Mouse (Mus musculus) CH12.LX (cell line): Measurements from ENCODE around the gene Rpl3. TPM values are rescaled to one million over a fixed set of nuclear protein-coding genes. Genes with fewer than 3 reads are reported as not detected.

ENCODE experiments used
- DNase-seq: peaks from one replicate; pipeline ENCODE4 v3.0.0-alpha.2; 2013; ENCODE audit errors: extremely low read depth
- H3K27ac ChIP-seq: 2 replicates; pipeline ENCODE4 v1.5.1; 2012; ENCODE audit warnings: low read depth, mild to moderate bottlenecking, control low read depth, moderate library complexity; ENCODE audit not compliant: insufficient read depth
- H3K27me3 ChIP-seq: replicated peaks from 2 replicates; pipeline ENCODE3; 2012; ENCODE audit warnings: inconsistent platforms
- H3K36me3 ChIP-seq, 2 experiments: replicated peaks in 1 of 2; 2 replicates each; pipeline versions ENCODE3 to v1.6.1; 2012; ENCODE audit warnings: inconsistent platforms in 1 of 2, low read length in 1 of 2, mild to moderate bottlenecking in 1 of 2, mixed read lengths in 1 of 2, moderate library complexity in 1 of 2; ENCODE audit not compliant: control insufficient read depth in 1 of 2, insufficient read depth in 1 of 2
- H3K4me1 ChIP-seq, 2 experiments: 2 replicates each; pipeline ENCODE4 v1.6.1; 2012; ENCODE audit warnings: inconsistent platforms in 1 of 2, moderate library complexity in 1 of 2; ENCODE audit not compliant: insufficient read depth in 2 of 2, control insufficient read depth in 1 of 2
- H3K4me2 ChIP-seq: 2 replicates; pipeline ENCODE4 v1.6.1; 2012; ENCODE audit warnings: low read depth, mild to moderate bottlenecking, control low read depth; ENCODE audit not compliant: poor library complexity, insufficient read depth, severe bottlenecking
- H3K4me3 ChIP-seq, 3 experiments: fragments of 150-350 bp in 1 of 3; sonication (generic) in 1 of 3; replicated peaks in 1 of 3; 2 replicates each; pipeline versions ENCODE3 to v1.5.1; 2011 to 2012; ENCODE audit warnings: low read depth in 2 of 3, low read length in 2 of 3, mild to moderate bottlenecking in 2 of 3, moderate library complexity in 2 of 3, control low read depth in 1 of 3, improper control_type of control experiment in 1 of 3, inconsistent platforms in 1 of 3, mixed read lengths in 1 of 3; ENCODE audit not compliant: poor library complexity in 1 of 3
- H3K79me2 ChIP-seq: replicated peaks from 2 replicates; pipeline ENCODE4 v1.6.1; 2012; ENCODE audit warnings: mild to moderate bottlenecking, moderate library complexity; ENCODE audit not compliant: control insufficient read depth, poor library complexity, insufficient read depth, severe bottlenecking; ENCODE audit errors: extremely low read depth
- H3K9ac ChIP-seq: 2 replicates; pipeline ENCODE4 v1.6.1; 2012; ENCODE audit warnings: low read depth, mild to moderate bottlenecking, control low read depth, moderate library complexity; ENCODE audit not compliant: insufficient read depth
- H3K9me3 ChIP-seq: replicated peaks from 2 replicates; pipeline ENCODE3; 2012; ENCODE audit warnings: low read length, inconsistent platforms, mixed read lengths
- BHLHE40 ChIP-seq: IDR thresholded peaks from 2 replicates; pipeline ENCODE4 v1.6.1; 2011; ENCODE audit warnings: mild to moderate bottlenecking, low read depth, low read length, improper control_type of control experiment
- CHD1 ChIP-seq: IDR thresholded peaks from 2 replicates; pipeline ENCODE4 v1.6.1; 2012; ENCODE audit warnings: low read depth, low read length, improper control_type of control experiment, inconsistent platforms
- CTCF ChIP-seq, 2 experiments: IDR thresholded peaks in 1 of 2; conservative IDR thresholded peaks in 1 of 2; 2 replicates each; pipeline ENCODE4 v1.5.1; 2011 to 2012; ENCODE audit warnings: low read depth in 2 of 2, low read length in 2 of 2, improper control_type of control experiment in 1 of 2, inconsistent platforms in 1 of 2, mild to moderate bottlenecking in 1 of 2, moderate library complexity in 1 of 2
- ETS1 ChIP-seq: conservative IDR thresholded peaks from 2 replicates; pipeline ENCODE4 v1.6.1; 2012; ENCODE audit warnings: low read depth, mild to moderate bottlenecking, inconsistent platforms, low read length, improper control_type of control experiment, moderate library complexity
- HCFC1 ChIP-seq: IDR thresholded peaks from 2 replicates; pipeline ENCODE4 v1.6.1; 2012; ENCODE audit warnings: low read depth, mild to moderate bottlenecking, inconsistent platforms, low read length, improper control_type of control experiment
- IRF4 ChIP-seq: IDR thresholded peaks from 2 replicates; pipeline ENCODE4 v1.6.1; 2014; ENCODE audit warnings: low read depth, mild to moderate bottlenecking, inconsistent platforms, low read length, improper control_type of control experiment
- MAZ ChIP-seq: IDR thresholded peaks from 2 replicates; pipeline ENCODE4 v1.6.1; 2012; ENCODE audit warnings: low read depth, mild to moderate bottlenecking, inconsistent platforms, low read length, improper control_type of control experiment, moderate library complexity
- MEF2A ChIP-seq: IDR thresholded peaks from 2 replicates; pipeline ENCODE4 v1.6.1; 2014; ENCODE audit warnings: low read depth, mild to moderate bottlenecking, inconsistent platforms, low read length, improper control_type of control experiment, borderline replicate concordance
- MXI1 ChIP-seq: IDR thresholded peaks from 2 replicates; pipeline ENCODE4 v1.6.1; 2011; ENCODE audit warnings: mild to moderate bottlenecking, low read depth, low read length, improper control_type of control experiment
- NELFE ChIP-seq: IDR thresholded peaks from 2 replicates; pipeline ENCODE4 v1.6.1; 2011; ENCODE audit warnings: low read depth, low read length, improper control_type of control experiment
- NRF1 ChIP-seq: IDR thresholded peaks from 2 replicates; pipeline ENCODE4 v1.6.1; 2014; ENCODE audit warnings: low read depth, mild to moderate bottlenecking, inconsistent platforms, low read length, improper control_type of control experiment, moderate library complexity
- PAX5 ChIP-seq: IDR thresholded peaks from 2 replicates; pipeline ENCODE4 v1.6.1; 2012; ENCODE audit warnings: low read length, inconsistent platforms, mixed read lengths
- POLR2A ChIP-seq: IDR thresholded peaks from 2 replicates; pipeline ENCODE4 v1.6.1; 2011; ENCODE audit warnings: low read depth, mild to moderate bottlenecking, improper control_type of control experiment, low read length
- RAD21 ChIP-seq: IDR thresholded peaks from 2 replicates; pipeline ENCODE4 v1.6.1; 2011; ENCODE audit warnings: low read depth, mild to moderate bottlenecking, low read length, improper control_type of control experiment, moderate library complexity
- SIN3A ChIP-seq: IDR thresholded peaks from 2 replicates; pipeline ENCODE4 v1.6.1; 2012; ENCODE audit warnings: low read length, improper control_type of control experiment, inconsistent platforms
- SMC3 ChIP-seq: IDR thresholded peaks from 2 replicates; pipeline ENCODE4 v1.6.1; 2011; ENCODE audit warnings: low read depth, low read length, improper control_type of control experiment
- TBP ChIP-seq: conservative IDR thresholded peaks from 2 replicates; pipeline ENCODE4 v1.6.1; 2011; ENCODE audit warnings: low read depth, low read length, improper control_type of control experiment
- TCF12 ChIP-seq: IDR thresholded peaks from 2 replicates; pipeline ENCODE4 v1.6.1; 2014; ENCODE audit warnings: low read depth, mild to moderate bottlenecking, inconsistent platforms, low read length, improper control_type of control experiment
- USF2 ChIP-seq: conservative IDR thresholded peaks from 2 replicates; pipeline ENCODE4 v1.6.1; 2011; ENCODE audit warnings: low read depth, low read length, improper control_type of control experiment
- ZC3H11A ChIP-seq: IDR thresholded peaks from 2 replicates; pipeline ENCODE4 v1.6.1; 2012; ENCODE audit warnings: low read depth, mild to moderate bottlenecking, inconsistent platforms, low read length, improper control_type of control experiment
- ZKSCAN1 ChIP-seq: IDR thresholded peaks from 2 replicates; pipeline ENCODE4 v1.6.1; 2012; ENCODE audit warnings: low read depth, inconsistent platforms, low read length, improper control_type of control experiment, borderline replicate concordance
- dilution Hi-C: fragments of 300-500 bp; cut with MboI; formaldehyde crosslinking; loops from 2 replicates; pipeline ENCODE4 v1.14.3; 2020; ENCODE audit warnings: low sequenced_read_pairs; ENCODE audit not compliant: extremely low pct_unique_long_range_greater_than_20kb, extremely low pct_ligation_motif_present
- in situ Hi-C: fragments of 300-500 bp; cut with MboI; formaldehyde crosslinking; loops from 3 replicates; pipeline ENCODE4 v1.14.3; 2019; ENCODE audit warnings: low sequenced_read_pairs, low pct_ligation_motif_present, low pct_unique_long_range_greater_than_20kb, mixed read lengths
- polyA plus RNA-seq: library from polyadenylated mRNA; unstranded; fragments of >175 nt; gene quantifications from 2 replicates; pipeline ENCODE4 v1.2.1, GENCODE M21; 2012; ENCODE audit warnings: low read depth; ENCODE audit not compliant: insufficient read length
- total RNA-seq, 2 experiments: library from RNA; depleted of rRNA; stranded (reverse); fragments of 300-350 nt in 1 of 2; fragments of >200 nt in 1 of 2; gene quantifications; 2 replicates each; pipeline ENCODE4 v1.2.3; 2012 to 2014

The Rpl3 gene
- total RNA-seq (2012; rRNA removed) (3,351 and 3,819 TPM in 2 replicates), total RNA-seq (2014; rRNA removed) (2,106 and 2,198 TPM in 2 replicates), polyA plus RNA-seq (2,552 and 2,592 TPM in 2 replicates)

- Histone ChIP-seq H3K27me3 (peaks cover 24% of the 10 kb centered on the region), H3K4me2 (peak within 1 kb of the TSS; percentile 85), H3K27ac (no peak within 1 kb of the TSS), H3K9me3 (peaks cover 6% of the 10 kb centered on the region), H3K36me3 (no peaks in the 10 kb centered on the region), H3K79me2 (no peaks in the 10 kb centered on the region), H3K9ac (peak within 1 kb of the TSS; percentile 61), H3K4me3 (peak within 1 kb of the TSS; percentile 57 to 85 (median 69)), H3K4me1 (peaks cover 0 to 16% of the 10 kb centered on the region in 2 experiments; a peak in 2 of 4 replicates)
- DNase-seq = peak; percentile 43
- TF ChIP-seq MAZ = peak; percentile 83
- TF ChIP-seq IRF4 = peak; percentile 24; the same call in 1 of the 2 replicates
- TF ChIP-seq SMC3 = peak; percentile 35
- no peak for TF ChIP-seq USF2
- no peak for TF ChIP-seq PAX5
- TF ChIP-seq CTCF (conservative IDR thresholded peaks at IDR 0.05 in 1 of 2, IDR thresholded peaks at IDR 0.05 in 1 of 2; ENCODE audit: low read depth in 2 of 2, low read length in 2 of 2) = peak in 1 of 2 experiments; percentile 77; a peak in 2 of 4 replicates
- peak; percentile 87 for TF ChIP-seq NRF1
- peak; percentile 35; the same call in 1 of the 2 replicates for TF ChIP-seq POLR2A
- TF ChIP-seq HCFC1 = 0 out of 2 replicates have a peak, but pooled peaks have one; percentile 36
- TF ChIP-seq BHLHE40 = peak; percentile 54; the same call in 1 of the 2 replicates
- TF ChIP-seq CHD1 = no peak
- TF ChIP-seq ETS1 = no peak
- TF ChIP-seq MEF2A = peak; percentile 44; the same call in 1 of the 2 replicates
- TF ChIP-seq TCF12 = peak; percentile 78; the same call in 1 of the 2 replicates
- TF ChIP-seq NELFE = peak; percentile 52; the same call in 1 of the 2 replicates
- TF ChIP-seq RAD21 = peak; percentile 28
- TF ChIP-seq TBP = no peak
- in situ Hi-C loops (loop anchor here (10.0 kb wide), 2 partner anchors 133 to 347 kb away; partner anchors contain the start of gene Sun2), dilution Hi-C loops (no loop called here)
Observed at GRCm38 (mm10) chr15:80091121-80091955, at the start of gene Rpl3, which contains the start of gene Syngr1. Rpl3 (minus strand) TSS chr15:80091868. Syngr1 (plus strand) TSS chr15:80091334.

- peaks cover 10 to 92% of the 10 kb centered on the region in 2 experiments for H3K36me3 ChIP-seq
- no peak overlapping the region for H3K9ac ChIP-seq
- peaks cover 3% of the 10 kb centered on the region for H3K9me3 ChIP-seq
- dilution Hi-C loops = no loop called here
- DNase-seq = no peak
- H3K27ac ChIP-seq = no peak overlapping the region
- in situ Hi-C loops = no loop called here
- no peak overlapping the region for H3K4me3 ChIP-seq
- H3K4me2 ChIP-seq = no peak overlapping the region
- H3K4me1 ChIP-seq = peaks cover 0 to 59% of the 10 kb centered on the region in 2 experiments; a peak in 2 of 4 replicates
- TF ChIP-seq TBP (no peak), ZC3H11A (no peak), NRF1 (no peak), SIN3A (no peak), CHD1 (no peak), IRF4 (no peak), MXI1 (no peak), ZKSCAN1 (no peak), MEF2A (no peak)
- no peaks in the 10 kb centered on the region for H3K27me3 ChIP-seq
- H3K79me2 ChIP-seq = peaks cover 6% of the 10 kb centered on the region; the same call in 1 of the 2 replicates
Observed at GRCm38 (mm10) chr15:80140878-80141277, 49.2 kb upstream of the Rpl3 start.
